Mouse (Mus musculus) cerebral cortex, adult 2 months (tissue): Measurements from ENCODE around the gene Itih3.

ENCODE experiments used
- WGBS: fragments of 180-500 bp; shearing (Covaris S2); methylation state at CpG from one replicate; pipeline ENCODE4 v1.1.7; 2018; 5-methylcytosine and 5-hydroxymethylcytosine counted together

Itih3 gene

DNA sequence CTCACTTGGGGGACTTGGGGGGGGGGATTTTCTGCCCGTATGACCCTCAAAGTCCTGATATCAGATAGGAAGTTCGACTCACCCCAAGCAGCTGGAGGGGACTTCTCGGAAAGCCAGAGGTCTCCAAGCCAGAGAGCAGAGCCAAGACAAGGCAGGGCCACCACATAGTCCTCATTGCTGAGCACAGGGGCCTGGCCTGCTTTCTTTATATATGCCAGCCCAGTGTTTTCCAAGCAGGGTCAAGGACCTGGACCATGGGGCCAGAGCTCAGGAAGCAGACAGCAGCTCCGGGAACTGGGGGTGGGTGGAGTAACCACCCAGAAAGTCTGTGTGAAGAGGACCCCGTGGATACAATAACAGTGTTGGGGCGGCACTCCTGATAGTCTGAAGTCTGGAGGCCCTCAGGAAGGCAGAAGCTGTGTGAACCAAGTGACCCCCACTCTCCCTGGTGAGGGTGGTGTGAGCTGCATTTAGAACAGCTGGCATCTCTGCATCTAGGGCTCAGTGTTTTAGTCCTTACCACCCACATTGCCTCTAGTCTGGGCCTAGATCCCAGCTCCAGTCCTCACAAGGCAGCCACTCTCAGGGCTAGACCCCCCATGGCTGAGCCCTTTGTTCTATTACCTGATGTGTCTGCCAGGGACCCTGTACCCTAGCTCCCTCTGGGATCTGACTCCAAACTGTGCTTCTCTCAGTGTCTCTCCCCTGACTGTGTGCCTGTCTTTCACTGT lies at the start of gene Itih3:
Gene Itih3, minus strand, starts transcription at position 386 of the 731 bp plus-strand sequence.
- WGBS = 51% methylated on average over 6 of the region's 6 CpGs

- WGBS = 97% methylated on average over 1 of the region's 1 CpGs
These were observed 36.8 kb upstream of the Itih3 start for GRCm38 (mm10) chr14:30960366-30960765.

DNA sequence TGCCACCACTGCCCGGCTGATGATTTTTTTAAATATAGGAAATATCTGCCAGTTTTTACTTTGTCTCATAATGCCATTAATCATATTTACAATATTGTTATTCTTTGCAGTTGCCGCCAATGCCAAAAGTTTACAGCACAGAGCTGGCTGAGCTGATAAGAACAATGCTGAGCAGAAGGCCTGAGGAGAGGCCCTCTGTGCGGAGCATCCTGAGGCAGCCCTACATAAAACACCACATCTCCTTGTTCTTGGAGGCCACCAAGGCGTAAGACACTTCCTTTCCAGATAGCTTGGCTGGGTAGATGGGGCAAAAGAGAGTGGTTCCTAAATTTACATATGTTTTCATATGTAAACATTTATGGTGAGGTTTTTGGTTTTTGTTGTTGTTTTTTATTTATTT lies 35.5 kb upstream of the Itih3 start:
- WGBS = 95% methylated on average over 4 of the region's 4 CpGs

- 74% methylated on average over 2 of the region's 2 CpGs for WGBS
These were observed 35.0 kb upstream of the Itih3 start for GRCm38 (mm10) chr14:30958517-30958916.

- WGBS = 0% methylated on average over 57 of the region's 57 CpGs
These were observed 27.7 kb upstream of the Itih3 start, which contains the start of gene Nek4 for GRCm38 (mm10) chr14:30951154-30951825. Gene Nek4, plus strand, starts transcription at chr14:30951377.

DNA sequence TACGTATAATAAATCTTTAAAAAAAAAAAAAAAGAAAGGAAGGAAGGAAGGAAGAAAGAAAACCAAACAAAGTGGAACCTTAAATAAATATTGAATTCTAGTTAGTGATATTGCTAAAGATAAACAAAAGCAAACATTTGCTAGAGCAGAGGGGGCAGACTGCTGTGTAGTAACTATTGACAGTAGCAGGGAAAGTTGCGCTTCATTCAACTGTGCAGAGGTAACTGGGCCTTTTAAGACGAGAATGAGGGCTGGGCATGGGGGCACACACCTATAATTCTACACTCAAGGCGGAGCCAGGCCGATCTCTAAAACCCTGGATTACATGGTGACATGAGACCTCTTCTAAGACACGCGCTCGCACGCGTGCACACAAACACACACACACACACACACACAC lies 26.4 kb upstream of the Itih3 start:
- WGBS = 95% methylated on average over 10 of the region's 10 CpGs

DNA sequence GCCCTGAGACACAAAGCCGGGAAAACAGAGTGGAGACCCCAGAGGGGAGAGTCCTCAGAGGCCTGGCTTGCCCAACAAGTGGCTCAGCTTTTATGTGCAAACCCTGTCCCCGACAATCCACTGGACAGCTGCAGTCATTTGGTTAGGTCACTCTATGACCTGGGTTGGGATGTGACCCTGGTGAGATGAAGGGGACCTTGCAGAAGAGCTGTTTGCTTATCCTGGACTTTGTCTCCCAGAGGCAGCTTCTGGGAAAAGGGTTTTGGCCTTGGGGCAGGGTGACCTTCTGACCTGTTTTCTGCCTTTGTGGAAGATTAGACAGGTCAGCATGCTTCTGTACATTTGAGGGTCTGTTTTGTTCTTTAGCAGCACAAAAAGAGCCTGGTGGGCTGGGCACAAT lies 21.2 kb upstream of the Itih3 start:
- WGBS = 90% methylated on average over 2 of the region's 2 CpGs

DNA sequence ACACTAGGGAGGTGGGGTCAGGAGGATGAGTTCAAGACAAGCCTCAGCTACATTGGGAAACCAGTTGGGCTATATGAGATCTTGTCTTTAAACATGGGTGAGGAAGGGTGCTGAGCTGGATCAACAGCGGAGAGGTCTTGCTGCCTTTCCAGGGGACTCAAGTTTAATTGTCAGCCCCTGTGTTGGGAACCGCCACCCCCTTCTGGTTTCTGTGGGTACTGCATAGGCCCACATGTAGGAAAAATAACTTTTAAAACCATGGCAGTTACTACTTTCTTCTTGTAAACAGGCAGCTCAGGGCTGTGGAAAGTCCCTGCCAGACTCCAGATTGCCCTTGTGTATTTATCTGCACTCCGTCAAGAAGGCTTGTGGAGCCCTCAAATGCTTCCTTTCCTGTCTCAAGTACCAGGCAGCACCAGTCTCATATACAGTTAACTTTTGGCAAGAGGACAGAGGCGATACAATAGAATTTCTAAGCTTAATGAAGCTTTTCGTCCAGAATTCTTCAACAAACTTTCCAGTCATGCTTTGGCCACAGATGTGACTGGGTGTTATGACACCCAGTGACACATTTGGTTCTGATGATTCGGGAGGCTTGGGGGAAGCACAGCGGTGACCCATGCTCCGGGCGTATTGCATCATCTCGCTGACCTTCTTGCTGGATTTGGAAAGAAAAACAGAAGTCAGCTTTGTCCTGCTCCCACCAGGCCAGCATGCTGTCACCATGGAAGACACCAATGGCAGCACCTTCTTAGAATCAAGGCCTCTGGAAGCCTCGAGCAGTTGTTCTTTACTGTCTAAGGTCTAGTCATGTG lies 20.5 kb upstream of the Itih3 start:
- WGBS = 55% methylated on average over 11 of the region's 11 CpGs

DNA sequence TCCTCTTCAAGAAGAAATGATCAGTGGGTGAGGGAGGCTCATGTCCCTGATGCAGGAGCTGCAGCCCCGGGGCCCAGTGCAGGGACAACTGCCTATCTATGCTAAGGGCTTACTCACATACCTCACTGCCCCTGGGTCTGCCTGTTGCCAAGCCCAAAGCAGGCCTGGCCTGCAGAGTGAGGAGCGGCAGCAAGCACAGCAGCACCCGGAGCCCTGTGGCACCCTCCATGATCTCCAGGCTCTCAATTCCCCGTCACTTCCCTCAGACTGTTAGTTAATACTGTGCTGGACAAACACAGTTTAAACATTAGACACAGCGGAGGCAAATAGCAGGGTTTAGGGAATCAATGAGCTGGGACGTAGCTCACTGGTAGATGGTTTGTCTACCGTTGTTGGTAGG lies 19.5 kb upstream of the Itih3 start, which contains the start of gene Itih1:
Gene Itih1, minus strand, starts transcription at position 252 of the 400 bp plus-strand sequence.
- 95% methylated on average over 7 of the region's 7 CpGs for WGBS

DNA sequence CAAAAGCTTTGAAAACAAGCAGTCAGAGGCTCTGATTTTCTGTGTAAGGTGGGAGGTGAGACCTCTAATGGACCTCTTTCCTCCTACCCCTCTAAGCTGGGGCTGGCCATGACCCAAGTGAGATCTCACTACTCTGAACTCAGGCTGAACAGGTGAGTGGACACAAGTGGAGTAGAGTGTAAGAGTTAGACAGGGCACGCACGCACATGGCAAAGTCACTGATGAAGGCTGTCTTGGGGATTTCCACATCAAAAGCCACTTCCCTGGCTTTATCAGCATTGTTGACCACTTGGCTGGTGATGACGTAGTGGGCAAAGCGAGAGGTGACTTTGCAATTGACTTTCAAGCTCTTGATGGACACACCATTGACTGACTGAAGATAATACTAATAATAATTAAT lies 18.7 kb upstream of the Itih3 start:
- WGBS = 98% methylated on average over 4 of the region's 4 CpGs

DNA sequence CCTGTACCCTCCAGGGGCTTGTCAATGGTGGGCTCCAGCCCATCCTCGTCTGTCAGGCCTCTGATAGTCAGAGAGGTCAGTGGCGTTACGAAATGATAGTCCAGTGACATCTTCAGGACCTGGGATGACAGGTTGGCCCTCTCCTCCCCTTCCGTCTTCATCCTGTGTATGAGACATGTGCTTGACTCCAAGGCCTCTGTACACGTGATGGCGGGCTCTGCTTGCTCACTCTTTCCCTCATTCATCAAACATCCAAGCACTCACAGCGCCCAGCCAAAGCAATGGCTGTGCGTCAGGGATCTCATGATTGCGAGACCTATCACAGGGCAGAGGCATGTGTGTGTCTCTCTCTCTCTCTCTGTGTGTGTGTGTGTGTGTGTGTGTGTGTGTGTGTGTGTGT lies 9.8 kb upstream of the Itih3 start:
- whole genome bisulfite sequencing = 94% methylated on average over 9 of the region's 9 CpGs

GRCm38 (mm10) chr14:30930386-30930785 lies 6.8 kb upstream of the Itih3 start:
- WGBS = 95% methylated on average over 4 of the region's 4 CpGs

- WGBS = 81% methylated on average over 3 of the region's 3 CpGs
These were observed 1.9 kb upstream of the Itih3 start for GRCm38 (mm10) chr14:30925492-30925891.

DNA sequence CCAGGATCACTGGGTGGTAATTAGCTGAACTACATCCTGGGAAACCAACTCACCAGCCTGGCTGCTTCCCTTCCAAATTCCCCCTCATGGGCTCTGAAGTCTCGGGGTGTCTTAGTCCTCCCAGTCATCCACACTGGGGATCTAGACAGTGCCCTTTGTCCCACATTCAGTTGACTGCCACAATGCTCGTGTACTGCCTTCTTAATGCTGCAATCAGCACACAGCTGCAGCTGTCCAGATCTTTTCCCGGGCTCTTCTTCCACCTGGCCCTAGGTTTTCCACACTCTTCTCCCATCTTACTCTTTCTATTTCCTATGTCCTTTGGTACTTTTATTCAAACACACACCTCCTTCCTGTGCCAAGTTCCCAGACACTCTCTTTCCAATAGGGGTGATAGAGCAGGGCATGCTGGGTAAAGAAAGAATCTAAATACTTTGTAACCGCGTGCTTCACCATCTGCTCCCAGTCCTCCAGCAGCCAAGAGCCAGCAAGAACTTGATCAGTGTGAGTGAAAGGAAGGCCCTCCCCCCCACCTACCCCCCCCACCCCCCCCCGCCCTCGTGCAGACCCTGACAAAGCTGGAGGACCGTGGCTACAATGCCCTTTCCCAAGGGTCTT lies 1.4 kb downstream of the Itih3 start:
- WGBS = 35% methylated on average over 8 of the region's 8 CpGs

- 90% methylated on average over 1 of the region's 1 CpGs for WGBS
These were observed 7.0 kb downstream of the Itih3 start for GRCm38 (mm10) chr14:30916516-30916915.

GRCm38 (mm10) chr14:30913404-30913803 lies 10.2 kb downstream of the Itih3 start:
- 79% methylated on average over 5 of the region's 5 CpGs for WGBS

GRCm38 (mm10) chr14:30912641-30913040 lies 10.9 kb downstream of the Itih3 start:
- 89% methylated on average over 8 of the region's 8 CpGs for WGBS

DNA sequence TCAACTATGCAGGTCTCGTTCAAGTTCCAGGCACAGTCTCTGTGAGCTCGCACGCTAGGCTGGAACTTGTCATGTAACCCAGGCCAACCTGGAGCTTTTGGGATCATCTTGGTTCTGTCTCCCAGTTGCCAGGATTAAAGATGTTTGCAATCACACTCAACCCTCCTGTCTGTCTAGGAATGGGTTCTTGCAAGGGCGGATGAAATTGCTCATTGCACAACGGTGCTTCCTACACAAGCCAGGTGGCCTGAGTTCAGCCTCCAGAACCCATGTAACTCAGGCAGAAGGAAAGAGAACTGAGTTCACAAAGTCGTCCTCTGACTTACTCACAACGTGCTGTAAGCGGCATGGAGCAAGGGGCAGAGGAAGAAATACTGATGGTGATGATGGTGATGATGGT lies 12.4 kb downstream of the Itih3 start:
- WGBS = 91% methylated on average over 8 of the region's 8 CpGs

DNA sequence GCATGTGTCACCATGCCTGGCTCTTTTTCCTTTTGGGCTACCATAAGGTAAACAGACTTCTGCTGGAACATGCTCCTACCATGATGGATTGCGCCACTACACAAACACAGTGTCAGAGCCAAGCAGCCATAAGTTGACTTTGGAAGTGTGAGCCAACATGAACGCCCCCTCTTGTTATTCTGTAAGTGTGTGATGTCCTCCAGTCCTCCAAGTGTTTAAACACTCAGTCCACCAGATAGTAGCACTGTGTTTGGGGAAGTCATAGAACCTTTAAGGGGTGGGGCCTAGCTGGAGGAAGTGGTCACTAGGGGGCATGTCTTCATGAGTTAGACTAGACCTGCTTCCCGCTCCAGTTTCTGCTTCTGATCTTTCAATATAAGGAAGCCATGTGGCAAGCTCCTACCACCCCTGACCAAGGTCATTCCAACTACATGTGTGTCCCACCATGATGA lies 15.7 kb downstream of the Itih3 start:
- 65% methylated on average over 3 of the region's 3 CpGs for WGBS

DNA sequence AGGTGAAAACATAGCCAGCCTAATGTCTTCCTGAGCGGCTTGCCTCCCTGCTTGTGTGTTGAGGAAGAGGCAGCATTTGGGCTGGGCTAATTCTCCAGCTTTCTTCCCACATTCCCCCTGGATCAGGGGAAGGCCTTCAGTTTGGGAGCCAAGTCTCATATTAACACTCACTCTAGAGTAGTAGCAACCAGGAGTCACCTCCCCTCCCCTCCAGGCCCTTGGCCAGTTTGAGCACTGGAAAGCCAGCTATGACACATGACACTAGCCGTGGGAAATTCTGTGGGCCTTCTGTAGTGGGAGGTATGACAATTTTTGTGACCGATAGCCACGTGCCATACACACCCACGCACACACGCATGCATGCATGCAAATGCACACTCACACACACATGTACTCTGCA lies 17.6 kb downstream of the Itih3 start:
- 79% methylated on average over 6 of the region's 6 CpGs for WGBS

DNA sequence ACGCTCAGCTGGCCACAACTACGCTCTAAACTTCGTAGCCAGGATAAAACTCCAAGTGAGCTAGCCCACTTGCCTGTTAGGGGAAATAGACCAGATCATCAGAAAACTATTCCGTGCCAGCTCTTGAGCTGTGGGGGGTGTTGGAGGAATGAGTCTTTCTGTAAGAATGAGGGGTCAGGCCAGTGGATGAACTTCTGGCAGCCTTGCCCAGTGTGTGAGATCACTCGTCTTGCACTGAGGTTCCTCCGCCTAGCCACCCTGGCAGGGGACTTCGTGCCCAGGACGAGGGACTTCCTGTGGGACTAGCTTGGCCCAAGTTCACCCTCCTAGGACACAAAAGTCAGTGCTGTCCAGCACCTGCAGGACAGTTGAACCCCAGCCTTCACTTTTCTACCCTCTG lies 19.3 kb downstream of the Itih3 start:
- WGBS = 76% methylated on average over 8 of the region's 8 CpGs

DNA sequence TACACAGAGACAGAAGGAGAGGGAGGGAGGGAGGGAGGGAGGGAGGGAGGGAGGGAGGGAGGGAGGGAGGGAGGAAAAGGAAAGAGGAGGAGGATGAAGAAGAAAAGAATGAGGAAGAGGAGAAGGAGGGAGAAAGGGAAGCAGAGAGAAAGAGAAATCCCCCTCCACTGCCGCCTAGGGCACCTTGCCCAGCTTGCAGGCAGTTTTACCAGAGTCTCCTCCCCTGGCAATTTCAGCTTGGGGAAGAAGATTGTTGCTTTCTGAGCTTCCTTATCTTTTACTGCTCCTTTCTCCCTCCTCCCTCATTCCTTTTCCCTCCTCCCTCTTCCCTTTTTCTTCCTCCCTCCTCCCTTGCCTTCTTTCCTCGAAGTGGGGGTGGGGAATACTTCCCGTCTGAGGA lies 20.5 kb downstream of the Itih3 start:
- WGBS = 69% methylated on average over 3 of the region's 3 CpGs
